Mouse (Mus musculus): ENCODE data around the gene Il27ra. TPM values are rescaled to one million over a fixed set of nuclear protein-coding genes. Genes with fewer than 3 reads are reported as not detected.

Il27ra gene
- polyA plus RNA-seq (2015; fragmentation: Nextera tagmentation; extraction: Ambion mirVana): 0.22 and 0.66 TPM in 2 replicates

DNA sequence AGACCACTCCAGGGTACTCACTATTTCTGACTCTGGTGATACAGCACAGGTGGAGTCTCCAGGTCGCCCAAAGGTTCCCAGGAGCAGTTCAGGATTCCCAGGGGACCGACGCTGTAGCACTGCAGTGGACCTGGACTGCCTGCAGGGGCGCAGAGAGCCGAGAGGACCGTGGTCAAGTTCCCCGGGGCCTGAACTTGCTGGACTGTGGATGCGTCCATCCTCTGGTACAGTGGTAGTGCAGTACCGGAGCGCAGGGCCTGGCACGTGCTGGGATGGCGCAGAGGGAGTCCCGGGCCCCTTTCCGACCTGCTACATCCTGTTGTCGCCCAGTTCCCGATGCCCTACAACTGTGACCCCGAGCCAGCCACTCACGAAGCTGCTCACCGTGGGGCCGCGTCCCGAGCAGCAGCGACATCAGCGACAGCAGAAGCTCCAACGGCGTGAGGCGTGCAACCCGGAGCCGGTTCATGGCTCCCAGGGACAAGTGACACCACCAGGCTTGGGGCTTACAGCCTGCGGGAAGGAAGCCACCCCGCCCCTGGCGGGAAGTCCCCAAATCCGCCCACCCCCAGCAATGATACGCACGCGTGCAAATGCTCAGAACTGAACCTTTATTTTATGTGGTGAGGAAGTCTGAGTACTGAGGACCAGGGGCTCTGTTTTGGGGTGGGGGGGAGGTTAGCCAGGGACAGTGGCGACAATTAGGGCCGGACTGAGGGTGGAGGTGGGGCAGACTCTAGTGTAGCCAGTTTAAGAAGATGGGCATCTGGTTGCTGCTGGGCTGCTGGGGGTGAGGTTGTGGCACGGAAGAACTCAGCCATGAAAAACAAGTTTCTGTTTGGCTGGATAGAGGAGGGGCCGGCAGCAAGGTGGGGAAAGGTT is at the start of gene Il27ra:
Il27ra (minus strand) TSS at position 524 of the 882 bp plus-strand sequence.
- H3K4me3 ChIP-seq: peak within 1 kb of the TSS; percentile 27
- peak within 1 kb of the TSS; percentile 39; the same call in 1 of the 2 replicates for H3K9ac ChIP-seq
- peak; percentile 59 for ATAC-seq (ENCODE audit: low FRiP score)
- no peaks in the 10 kb centered on the region for H3K36me3 ChIP-seq
- H3K4me2 ChIP-seq: peak within 1 kb of the TSS; percentile 54
- H3K4me1 ChIP-seq (replicated peaks): peaks cover 17% of the 10 kb centered on the region
- WGBS: 6% methylated on average over 40 of the region's 40 CpGs
- H3K9me3 ChIP-seq: no peaks in the 10 kb centered on the region
- H3K27ac ChIP-seq: no peak within 1 kb of the TSS
- peaks cover 80% of the 10 kb centered on the region for H3K27me3 ChIP-seq

DNA sequence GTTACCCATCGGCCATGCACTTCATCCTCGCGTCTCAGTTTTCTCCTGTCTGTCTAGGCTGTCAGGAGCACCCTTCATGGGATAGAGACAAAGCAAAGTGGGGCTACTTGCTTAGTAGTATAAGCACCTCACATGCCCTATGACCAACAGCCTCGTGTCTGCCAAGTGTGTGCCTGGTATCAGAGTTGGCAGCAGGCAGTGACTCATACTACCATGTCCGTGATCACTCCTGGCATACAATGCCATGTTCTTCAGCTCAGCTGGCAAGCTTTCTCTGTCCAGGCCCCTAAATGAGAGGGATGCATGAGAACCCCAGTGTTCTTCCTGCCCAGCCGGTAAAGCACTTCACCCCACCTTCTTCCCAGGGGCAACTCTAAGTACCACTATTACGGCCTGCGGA is 48.2 kb upstream of the Il27ra start:
- H3K4me2 ChIP-seq: no peak overlapping the region
- H3K4me1 ChIP-seq (replicated peaks): no peaks in the 10 kb centered on the region
- no peak overlapping the region for H3K4me3 ChIP-seq
- no peaks in the 10 kb centered on the region for H3K27me3 ChIP-seq
- peaks cover 97% of the 10 kb centered on the region for H3K36me3 ChIP-seq
- ATAC-seq (ENCODE audit: low FRiP score): no peak
- 94% methylated on average over 8 of the region's 8 CpGs for WGBS
- no peaks in the 10 kb centered on the region for H3K9me3 ChIP-seq
- no peak overlapping the region for H3K9ac ChIP-seq
- H3K27ac ChIP-seq: no peak overlapping the region

DNA sequence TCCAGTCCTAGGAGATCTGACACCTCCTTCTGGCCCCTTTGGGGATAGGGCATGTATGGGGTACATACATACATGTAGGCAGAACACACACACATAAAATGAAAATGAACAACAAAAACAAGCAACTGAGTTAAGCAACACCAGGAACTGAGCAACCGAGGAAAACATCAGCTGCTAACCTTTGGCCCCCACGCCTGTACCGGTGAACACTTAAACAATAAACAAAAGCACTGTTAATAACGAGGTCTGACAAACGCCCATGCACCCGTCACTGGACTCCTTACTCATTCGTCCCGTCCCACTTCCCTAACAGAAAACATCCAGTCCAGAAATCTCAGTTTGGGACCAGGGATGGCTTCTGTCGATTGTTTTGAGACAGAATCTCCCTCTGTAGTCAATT is 46.9 kb upstream of the Il27ra start:
- H3K36me3 ChIP-seq: peaks cover 93% of the 10 kb centered on the region
- 83% methylated on average over 9 of the region's 9 CpGs for WGBS

DNA sequence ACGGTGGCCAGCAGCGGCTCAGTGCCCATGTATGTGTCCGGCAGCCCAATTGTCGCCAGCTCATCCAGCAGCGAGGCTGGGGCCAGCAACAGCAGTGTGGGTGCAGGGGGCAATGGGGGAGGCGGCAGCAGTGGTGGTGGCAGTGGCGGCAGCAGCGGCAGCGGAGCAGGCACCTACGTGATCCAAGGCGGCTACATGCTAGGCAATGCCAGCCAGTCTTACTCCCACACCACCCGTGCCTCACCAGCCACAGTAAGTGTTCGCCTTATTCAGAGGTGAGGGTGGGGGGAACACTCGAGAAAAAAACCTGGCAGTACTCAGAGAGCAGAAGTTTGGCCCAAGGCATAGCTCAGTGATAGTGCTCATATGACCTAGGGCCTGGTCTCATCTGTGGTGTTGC is 45.4 kb upstream of the Il27ra start:
- Histone ChIP-seq H3K36me3 (peaks cover 92% of the 10 kb centered on the region), H3K27me3 (no peaks in the 10 kb centered on the region), H3K27ac (no peak overlapping the region), H3K4me1 (replicated peaks) (peaks cover 11% of the 10 kb centered on the region; the same call in 1 of the 2 replicates), H3K4me3 (no peak overlapping the region), H3K9ac (no peak overlapping the region), H3K4me2 (no peak overlapping the region), H3K9me3 (no peaks in the 10 kb centered on the region)
- WGBS: 96% methylated on average over 14 of the region's 14 CpGs
- no peak for ATAC-seq (ENCODE audit: low FRiP score)

More for the DNA sequence above, 46.9 kb upstream of the Il27ra start:
- ATAC-seq (ENCODE audit: low FRiP score): no peak
- Histone ChIP-seq H3K4me2 (no peak overlapping the region), H3K27me3 (no peaks in the 10 kb centered on the region), H3K4me3 (no peak overlapping the region), H3K4me1 (replicated peaks) (peaks cover 5% of the 10 kb centered on the region; the same call in 1 of the 2 replicates), H3K27ac (no peak overlapping the region), H3K9me3 (no peaks in the 10 kb centered on the region), H3K9ac (no peak overlapping the region)

DNA sequence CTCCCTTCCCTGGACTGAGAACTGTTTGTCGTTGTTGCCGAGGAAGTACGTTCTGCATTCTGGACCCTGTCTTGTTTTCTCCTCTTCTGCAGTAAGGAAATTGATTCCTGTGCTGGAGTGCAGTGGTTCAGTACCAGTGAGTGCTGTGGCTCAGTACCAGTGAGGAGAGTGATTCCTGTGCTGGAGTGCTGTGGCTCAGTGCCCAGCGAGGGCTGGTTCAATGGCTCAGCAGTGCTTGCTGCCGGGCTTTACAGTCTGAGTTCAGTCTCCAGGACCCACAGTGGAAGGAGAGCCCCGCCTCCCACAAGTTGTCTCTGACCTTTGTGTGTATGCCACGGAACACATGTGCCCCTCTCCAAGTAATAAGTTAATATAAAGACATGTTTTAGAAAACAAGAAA is 44.8 kb upstream of the Il27ra start:
- Histone ChIP-seq H3K4me2 (no peak overlapping the region), H3K4me3 (no peak overlapping the region), H3K4me1 (replicated peaks) (peaks cover 11% of the 10 kb centered on the region; the same call in 1 of the 2 replicates), H3K36me3 (peaks cover 92% of the 10 kb centered on the region), H3K9me3 (no peaks in the 10 kb centered on the region), H3K27ac (no peak overlapping the region), H3K27me3 (no peaks in the 10 kb centered on the region), H3K9ac (no peak overlapping the region)
- ATAC-seq (ENCODE audit: low FRiP score): no peak
- WGBS: 93% methylated on average over 7 of the region's 7 CpGs

DNA sequence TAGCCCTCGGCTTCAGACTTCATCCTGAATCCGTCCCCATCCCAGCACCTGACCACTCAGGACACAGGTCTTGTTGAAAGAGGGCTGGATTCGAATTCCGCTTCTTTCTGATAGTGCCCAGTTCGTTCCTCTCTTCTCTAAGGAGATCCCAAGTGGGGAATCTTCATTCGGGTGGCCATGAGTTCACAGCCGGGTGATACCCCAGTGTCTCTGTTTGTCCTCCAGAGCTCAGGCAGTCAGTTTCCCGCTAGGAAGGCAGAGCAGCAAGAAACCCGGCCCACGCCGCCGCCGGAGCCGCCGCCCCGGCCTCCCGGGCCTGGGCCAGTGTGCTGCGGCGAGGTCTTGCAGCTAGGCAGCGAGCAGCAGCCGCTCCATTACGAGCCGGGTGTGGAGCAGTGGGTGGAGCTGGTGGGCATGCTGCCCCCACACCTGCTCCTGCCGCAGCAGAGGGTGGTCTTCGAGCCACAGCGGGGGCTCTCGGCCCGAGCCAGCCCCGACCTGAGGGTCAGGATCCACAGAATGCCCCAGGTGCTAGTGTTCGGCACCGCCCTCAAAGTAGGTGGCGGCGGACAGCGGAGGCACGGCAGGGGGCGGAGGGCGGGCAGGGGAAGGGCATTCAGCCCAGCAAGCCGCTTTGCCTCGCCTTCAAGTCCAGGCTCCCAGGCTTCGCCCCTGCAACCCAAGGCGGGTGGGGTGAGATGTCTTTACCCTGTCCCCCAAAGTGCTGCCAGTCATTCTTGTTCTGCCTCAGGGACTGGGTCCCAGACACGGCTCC is 42.1 kb upstream of the Il27ra start:
- Histone ChIP-seq H3K4me1 (replicated peaks) (peaks cover 11% of the 10 kb centered on the region; the same call in 1 of the 2 replicates), H3K4me2 (peak overlapping the region; percentile 1; the same call in 1 of the 2 replicates), H3K27ac (no peak overlapping the region), H3K27me3 (no peaks in the 10 kb centered on the region), H3K9me3 (no peaks in the 10 kb centered on the region), H3K4me3 (no peak overlapping the region), H3K9ac (peak overlapping the region; percentile 35; the same call in 1 of the 2 replicates), H3K36me3 (peaks cover 91% of the 10 kb centered on the region)
- 32% methylated on average over 42 of the region's 42 CpGs for WGBS
- peak; percentile 57 for ATAC-seq (ENCODE audit: low FRiP score)

DNA sequence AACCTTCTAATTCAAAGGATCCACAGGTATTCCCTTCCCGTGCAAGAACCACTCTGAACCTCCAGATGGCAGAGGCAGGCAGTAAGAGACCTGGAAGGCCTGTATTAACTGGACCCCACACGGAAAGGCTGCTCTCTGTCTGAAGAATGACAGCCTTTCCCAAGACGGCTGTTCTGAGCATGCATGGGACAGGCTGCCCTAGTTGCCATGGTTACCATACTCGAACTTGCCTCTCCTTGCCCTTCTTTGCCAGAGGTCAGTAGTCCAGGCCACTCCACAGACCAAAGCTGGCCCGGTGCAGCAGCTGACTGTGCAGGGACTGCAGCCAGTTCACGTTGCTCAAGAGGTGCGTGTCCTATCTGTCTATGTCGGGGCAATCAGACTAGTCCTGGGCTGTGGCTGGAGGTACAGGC is 41.4 kb upstream of the Il27ra start:
- no peak overlapping the region; the same call in 1 of the 2 replicates for H3K9ac ChIP-seq
- no peak overlapping the region for H3K27ac ChIP-seq
- H3K27me3 ChIP-seq: no peaks in the 10 kb centered on the region
- H3K9me3 ChIP-seq: no peaks in the 10 kb centered on the region
- ATAC-seq (ENCODE audit: low FRiP score): peak; percentile 40
- H3K4me3 ChIP-seq: no peak overlapping the region
- WGBS: 16% methylated on average over 8 of the region's 8 CpGs
- H3K36me3 ChIP-seq: peaks cover 90% of the 10 kb centered on the region
- H3K4me2 ChIP-seq: no peak overlapping the region
- peaks cover 11% of the 10 kb centered on the region; the same call in 1 of the 2 replicates for H3K4me1 ChIP-seq (replicated peaks)

DNA sequence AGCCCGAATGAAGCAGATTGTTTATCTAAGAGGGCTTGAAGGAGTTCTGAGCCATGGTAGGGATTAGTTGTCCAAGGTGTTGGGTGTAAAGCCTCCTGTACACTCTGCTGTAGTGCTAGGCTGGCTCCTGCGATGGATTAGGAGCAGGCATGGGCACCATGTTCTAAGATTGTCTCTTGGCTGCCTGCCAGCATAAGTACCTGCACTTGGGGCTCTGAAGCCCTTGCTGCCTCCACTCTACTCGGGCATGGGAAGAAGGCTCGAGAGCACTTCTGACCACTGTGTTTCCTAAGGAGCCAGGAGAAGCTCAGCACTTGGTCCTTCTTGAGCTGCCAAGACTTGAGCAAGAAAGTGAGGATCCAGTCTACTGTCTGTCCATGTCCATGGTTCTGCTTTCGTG is 36.8 kb upstream of the Il27ra start:
- WGBS: 93% methylated on average over 5 of the region's 5 CpGs
- H3K4me1 ChIP-seq (replicated peaks): peaks cover 13% of the 10 kb centered on the region
- H3K36me3 ChIP-seq: peaks cover 86% of the 10 kb centered on the region
- no peaks in the 10 kb centered on the region for H3K27me3 ChIP-seq
- no peak overlapping the region for H3K27ac ChIP-seq
- H3K4me3 ChIP-seq: no peak overlapping the region
- no peak overlapping the region for H3K9ac ChIP-seq
- no peaks in the 10 kb centered on the region for H3K9me3 ChIP-seq
- H3K4me2 ChIP-seq: no peak overlapping the region
- ATAC-seq (ENCODE audit: low FRiP score): no peak

DNA sequence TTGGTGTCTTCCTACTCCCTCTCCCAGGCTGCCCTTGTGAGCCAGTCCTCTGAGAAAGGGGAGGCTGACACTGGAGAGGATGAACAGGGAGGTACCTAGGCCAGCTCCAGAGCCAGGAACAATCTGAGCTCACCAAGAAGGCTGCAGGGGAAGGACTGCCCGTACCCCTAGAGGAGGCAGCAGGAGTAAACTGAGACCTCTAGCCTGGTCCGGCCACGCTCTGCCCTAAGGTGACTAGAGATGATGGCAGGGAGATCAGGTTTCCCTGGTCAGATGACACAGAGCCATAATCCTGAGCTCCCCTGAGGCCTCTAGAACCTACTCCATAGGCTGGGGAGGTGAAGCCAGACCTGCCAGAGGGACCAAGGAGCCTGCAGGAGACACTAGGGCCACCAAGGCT is 34.5 kb upstream of the Il27ra start:
- 94% methylated on average over 3 of the region's 3 CpGs for WGBS
- Histone ChIP-seq H3K9ac (no peak overlapping the region), H3K27ac (no peak overlapping the region), H3K27me3 (no peaks in the 10 kb centered on the region), H3K4me1 (replicated peaks) (peaks cover 30% of the 10 kb centered on the region), H3K36me3 (peaks cover 66% of the 10 kb centered on the region), H3K4me2 (no peak overlapping the region), H3K9me3 (no peaks in the 10 kb centered on the region), H3K4me3 (no peak overlapping the region)
- no peak for ATAC-seq (ENCODE audit: low FRiP score)

DNA sequence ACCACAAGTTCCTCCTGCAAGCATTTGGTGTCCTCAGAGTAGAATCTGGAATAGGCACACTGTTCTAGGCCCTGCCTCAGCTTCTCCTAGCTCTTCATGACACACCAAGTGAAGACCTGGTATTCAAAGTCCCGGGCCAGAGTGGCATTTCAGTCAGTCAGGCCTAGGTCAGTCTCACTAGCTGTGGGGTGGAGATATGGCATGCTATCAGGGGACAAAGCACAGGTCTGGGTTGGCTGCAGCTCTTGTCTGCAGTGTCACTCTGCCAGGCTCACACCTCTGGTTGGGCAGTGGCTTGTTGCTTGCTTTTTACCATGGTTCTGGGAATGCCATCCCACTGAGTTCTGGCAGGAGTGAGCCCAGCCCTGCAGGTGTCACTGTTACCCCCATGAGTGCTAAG is 34.0 kb upstream of the Il27ra start:
- peaks cover 34% of the 10 kb centered on the region for H3K4me1 ChIP-seq (replicated peaks)
- H3K4me3 ChIP-seq: no peak overlapping the region
- ATAC-seq (ENCODE audit: low FRiP score): no peak
- WGBS: 100% methylated on average over 1 of the region's 1 CpGs
- H3K27me3 ChIP-seq: no peaks in the 10 kb centered on the region
- H3K9ac ChIP-seq: no peak overlapping the region
- no peaks in the 10 kb centered on the region for H3K9me3 ChIP-seq
- H3K4me2 ChIP-seq: no peak overlapping the region
- H3K27ac ChIP-seq: no peak overlapping the region
- H3K36me3 ChIP-seq: peaks cover 62% of the 10 kb centered on the region

DNA sequence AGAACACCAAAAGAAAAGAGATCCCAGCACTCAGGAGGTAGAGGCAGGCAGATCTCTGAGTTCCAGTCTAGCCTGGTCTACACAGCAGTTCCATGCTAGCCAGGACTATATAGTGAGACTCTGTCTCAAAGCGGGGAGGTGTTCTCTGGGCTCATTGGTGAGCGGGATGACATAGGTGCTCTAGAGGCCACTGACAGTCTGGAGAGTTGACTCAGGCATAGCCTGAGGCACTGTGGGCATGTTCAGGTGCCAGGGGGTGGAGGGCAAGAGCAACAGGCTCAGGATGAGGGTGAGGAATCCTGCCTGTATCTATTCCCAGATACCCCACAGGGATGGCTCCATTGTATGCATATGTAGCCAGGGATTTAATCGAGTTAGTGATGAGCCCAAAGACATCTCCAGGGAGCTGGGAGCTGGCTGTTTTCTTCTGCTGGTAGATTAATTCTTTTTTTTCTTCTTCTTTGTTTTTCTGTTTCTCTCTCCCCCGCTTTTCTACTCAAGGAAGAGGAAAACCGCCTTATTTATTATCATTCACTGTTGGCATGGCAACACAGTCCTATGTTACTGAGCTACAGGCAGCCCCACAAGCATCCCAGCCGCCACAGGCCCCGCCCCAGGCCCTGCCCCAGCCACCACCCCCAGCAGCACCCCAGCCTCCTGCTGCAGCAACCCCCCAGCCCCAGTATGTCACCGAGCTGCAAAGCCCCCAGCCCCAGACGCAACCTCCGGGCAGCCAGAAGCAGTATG is 31.0 kb upstream of the Il27ra start:
- Histone ChIP-seq H3K4me3 (no peak overlapping the region), H3K4me2 (peak overlapping the region; percentile 19), H3K9me3 (no peaks in the 10 kb centered on the region), H3K9ac (peak overlapping the region; percentile 56), H3K4me1 (replicated peaks) (peaks cover 62% of the 10 kb centered on the region), H3K27ac (peak overlapping the region; percentile 77), H3K27me3 (no peaks in the 10 kb centered on the region), H3K36me3 (peaks cover 37% of the 10 kb centered on the region)
- peak; percentile 41 for ATAC-seq (ENCODE audit: low FRiP score)
- 34% methylated on average over 10 of the region's 10 CpGs for WGBS

DNA sequence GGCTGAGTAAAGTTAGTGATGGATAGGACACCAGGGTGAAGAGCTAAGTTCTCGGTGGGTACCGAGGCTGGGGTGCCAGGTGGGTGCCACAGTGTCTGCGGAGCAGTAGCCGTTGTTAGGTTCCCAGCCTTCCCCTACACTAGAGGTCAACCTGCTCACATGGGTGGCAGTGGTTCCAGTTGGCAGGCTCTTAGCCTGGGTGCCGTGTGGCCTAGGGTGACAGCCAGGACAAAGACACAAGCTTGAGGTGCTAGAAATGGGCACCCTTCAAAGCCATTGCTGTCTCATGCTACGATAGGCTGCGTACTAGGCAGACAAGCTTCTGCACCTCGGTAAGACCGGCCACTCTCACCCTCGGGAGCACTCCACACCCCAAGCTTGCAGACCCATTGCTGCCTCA is 29.9 kb upstream of the Il27ra start:
- H3K27ac ChIP-seq: peak overlapping the region; percentile 77; the same call in 1 of the 2 replicates
- H3K4me1 ChIP-seq (replicated peaks): peaks cover 72% of the 10 kb centered on the region

More for the DNA sequence above, 29.9 kb upstream of the Il27ra start:
- ATAC-seq (ENCODE audit: low FRiP score): no peak
- WGBS: 90% methylated on average over 10 of the region's 10 CpGs
- Histone ChIP-seq H3K9me3 (no peaks in the 10 kb centered on the region), H3K36me3 (peaks cover 32% of the 10 kb centered on the region), H3K9ac (peak overlapping the region; percentile 39; the same call in 1 of the 2 replicates), H3K4me2 (no peak overlapping the region), H3K4me3 (no peak overlapping the region), H3K27me3 (no peaks in the 10 kb centered on the region)
